Mouse (Mus musculus): Measurements from ENCODE around the gene Vmn2r65.

Vmn2r65 gene

DNA sequence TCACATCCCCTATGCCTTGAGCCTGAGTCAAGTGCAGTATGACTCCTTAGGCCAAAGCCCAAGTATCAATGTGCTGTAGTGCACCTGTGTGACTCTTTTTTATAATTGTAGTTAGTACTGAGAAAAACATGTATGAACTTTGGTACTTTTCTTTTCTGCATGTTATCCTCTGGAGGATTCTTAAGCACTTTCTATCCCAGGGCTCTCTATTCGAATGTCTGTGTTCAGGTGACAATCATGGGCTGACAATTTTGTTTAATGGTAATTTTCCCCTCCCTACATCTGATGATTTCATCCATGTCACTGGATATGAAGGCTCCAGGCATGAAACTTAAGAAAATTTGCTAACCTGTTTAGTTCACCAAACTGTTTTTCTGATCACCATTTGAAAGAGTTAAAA, at the start of gene Vmn2r65:
Gene Vmn2r65, minus strand, starts transcription at position 101 of the 400 bp plus-strand sequence.
- no peak for DNase-seq (ENCODE audit: low spot score)

DNA sequence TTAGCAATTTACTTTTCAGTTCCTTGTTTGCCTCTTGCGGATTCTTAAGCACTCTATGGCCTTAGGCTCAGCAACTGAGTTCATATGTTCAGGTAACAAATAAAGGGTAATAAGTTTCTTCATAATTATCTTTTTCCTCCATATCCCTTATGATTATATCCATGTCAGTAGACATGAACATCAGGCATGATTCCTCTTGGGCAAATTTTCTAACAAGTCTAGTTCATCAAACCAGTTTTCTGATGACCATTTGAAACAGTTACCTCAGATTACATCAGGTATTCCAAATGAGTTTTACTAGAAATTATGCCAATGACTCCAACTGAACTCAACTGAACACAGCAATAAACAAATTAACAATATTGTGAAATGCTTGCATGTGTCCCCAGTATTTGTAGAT, 48.3 kb upstream of the Vmn2r65 start, which contains the start of gene Vmn2r66:
Gene Vmn2r66, minus strand, starts transcription at position 101 of the 400 bp plus-strand sequence.
- DNase-seq (ENCODE audit: low spot score): no peak

DNA sequence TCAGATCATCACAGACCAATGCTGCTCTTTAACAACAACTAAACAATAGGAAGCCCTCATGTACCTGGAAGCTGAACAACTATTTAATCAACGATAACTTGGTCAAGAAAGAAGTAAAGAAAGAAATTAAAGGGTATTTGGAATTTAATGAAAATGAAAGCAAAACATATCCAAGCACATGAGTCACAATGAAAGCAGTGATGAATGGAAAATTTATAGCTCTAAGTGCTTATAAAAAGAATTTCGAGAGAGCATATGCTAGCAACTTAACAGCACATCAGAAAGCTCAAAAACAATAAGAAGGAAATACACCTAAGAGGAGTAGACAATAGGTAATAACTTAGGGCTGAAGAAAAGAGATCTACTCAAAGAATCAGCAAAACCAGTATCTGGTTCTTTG, 32.8 kb upstream of the Vmn2r65 start:
- DNase-seq (ENCODE audit: low spot score): no peak

All from urinary bladder, postnatal 10 days (tissue).